Mouse (Mus musculus) liver, adult 2 months (tissue): ENCODE results near the gene Parvg.

Experiments used
- CTCF ChIP-seq: fragments of 200-500 bp; IDR thresholded peaks from 2 replicates; pipeline ENCODE4 v1.5.1; 2011; ENCODE audit warnings: low read depth, low read length, control low read depth
- POLR2A ChIP-seq: fragments of 200-500 bp; IDR thresholded peaks from 2 replicates; pipeline ENCODE4 v1.6.1; 2011; ENCODE audit warnings: low read length, control low read depth; ENCODE audit not compliant: insufficient read depth; ENCODE audit errors: extremely low read depth

DNA sequence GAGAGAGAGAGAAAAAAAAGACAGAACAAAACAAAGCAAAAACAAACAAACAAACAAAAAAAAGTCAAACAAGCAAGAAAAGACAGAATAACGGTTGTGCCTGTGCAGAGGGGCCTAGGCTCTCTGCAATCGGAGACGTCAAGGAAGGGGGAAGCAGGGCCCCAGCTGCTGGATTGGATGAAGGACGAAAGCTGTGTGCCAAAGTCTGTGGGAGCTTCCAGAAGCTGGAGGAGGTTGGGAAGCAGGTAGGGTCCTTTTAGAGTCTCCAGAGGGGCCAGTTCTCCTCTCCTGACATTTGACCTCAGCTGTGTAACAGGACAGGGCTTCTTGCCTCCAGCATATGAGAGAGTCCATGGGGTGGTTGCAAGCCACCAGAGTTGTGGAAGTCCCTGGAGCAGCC is 47.8 kb upstream of the Parvg start:
- TF ChIP-seq CTCF: no peak
- no peak for TF ChIP-seq POLR2A
